Mouse (Mus musculus) 3T3-L1 (cell line): ENCODE measurements around the gene Cntn4.

Source experiments
- DNase-seq: peaks from one replicate; pipeline ENCODE4 v3.0.0-alpha.2; 2015; ENCODE audit warnings: low read depth, low spot score

Gene Cntn4

GRCm38 (mm10) chr6:106458166-106458565 lies 780.7 kb downstream of the Cntn4 start:
- DNase-seq, result no peak

GRCm38 (mm10) chr6:106462403-106462802 lies 784.9 kb downstream of the Cntn4 start:
- DNase-seq, result no peak

GRCm38 (mm10) chr6:106463857-106464256 lies 786.4 kb downstream of the Cntn4 start:
- no peak for DNase-seq

GRCm38 (mm10) chr6:106465766-106466165 lies 788.3 kb downstream of the Cntn4 start:
- no peak for DNase-seq

- DNase-seq, result no peak
These were observed 789.0 kb downstream of the Cntn4 start for GRCm38 (mm10) chr6:106466267-106467029.

GRCm38 (mm10) chr6:106471840-106472608 lies 794.6 kb downstream of the Cntn4 start:
- no peak for DNase-seq

GRCm38 (mm10) chr6:106473871-106474270 lies 796.4 kb downstream of the Cntn4 start:
- DNase-seq, result no peak

- DNase-seq, result no peak
These were observed 804.1 kb downstream of the Cntn4 start for GRCm38 (mm10) chr6:106481533-106481932.

GRCm38 (mm10) chr6:106496303-106496702 lies 818.8 kb downstream of the Cntn4 start:
- no peak for DNase-seq

- no peak for DNase-seq
These were observed 821.7 kb downstream of the Cntn4 start for GRCm38 (mm10) chr6:106499166-106499565.

GRCm38 (mm10) chr6:106503961-106504360 lies 826.5 kb downstream of the Cntn4 start:
- DNase-seq, result no peak

GRCm38 (mm10) chr6:106520367-106520766 lies 842.9 kb downstream of the Cntn4 start:
- no peak for DNase-seq

- DNase-seq, result no peak
These were observed 866.0 kb downstream of the Cntn4 start for GRCm38 (mm10) chr6:106543500-106543899.

GRCm38 (mm10) chr6:106561649-106562048 lies 884.2 kb downstream of the Cntn4 start:
- DNase-seq, result no peak

- no peak for DNase-seq
These were observed 887.9 kb downstream of the Cntn4 start for GRCm38 (mm10) chr6:106565316-106565715.

- no peak for DNase-seq
These were observed 888.5 kb downstream of the Cntn4 start for GRCm38 (mm10) chr6:106565769-106566459.

GRCm38 (mm10) chr6:106566929-106567621 lies 889.6 kb downstream of the Cntn4 start:
- no peak for DNase-seq

- no peak for DNase-seq
These were observed 902.7 kb downstream of the Cntn4 start for GRCm38 (mm10) chr6:106580124-106580523.

GRCm38 (mm10) chr6:106593756-106594155 lies 916.3 kb downstream of the Cntn4 start:
- DNase-seq, result no peak

GRCm38 (mm10) chr6:106617081-106617480 lies 939.6 kb downstream of the Cntn4 start:
- no peak for DNase-seq

GRCm38 (mm10) chr6:106621188-106621749 lies 943.8 kb downstream of the Cntn4 start:
- no peak for DNase-seq
